Mouse (Mus musculus) limb, embryonic 10.5 days (tissue): ENCODE measurements around the gene Sfmbt1. TPM values are rescaled to one million over a fixed set of nuclear protein-coding genes. Genes with fewer than 3 reads are reported as not detected.

Experiments
- DNase-seq: peaks from one replicate; pipeline ENCODE4 v3.0.0-alpha.2; 2017; ENCODE audit warnings: low spot score
- H3K27ac ChIP-seq: fragments of 300-500 bp; sonication (generic); 2 replicates; pipeline ENCODE4 v1.5.1; 2016; ENCODE audit warnings: mild to moderate bottlenecking
- H3K27me3 ChIP-seq: fragments of 300-500 bp; sonication (generic); 2 replicates; pipeline ENCODE4 v1.6.1; 2016; ENCODE audit warnings: low read depth, mild to moderate bottlenecking; ENCODE audit not compliant: poor library complexity, severe bottlenecking
- H3K36me3 ChIP-seq: fragments of 300-500 bp; sonication (generic); 2 replicates; pipeline ENCODE4 v1.6.1; 2016; ENCODE audit warnings: mild to moderate bottlenecking, moderate library complexity
- H3K4me1 ChIP-seq: fragments of 300-500 bp; sonication (generic); 2 replicates; pipeline ENCODE4 v1.6.1; 2016
- H3K4me3 ChIP-seq: fragments of 300-500 bp; sonication (generic); 2 replicates; pipeline ENCODE4 v1.5.1; 2016; ENCODE audit warnings: mild to moderate bottlenecking, moderate library complexity
- H3K9me3 ChIP-seq: fragments of 300-500 bp; sonication (generic); replicated peaks from 2 replicates; pipeline ENCODE4 v1.6.1; 2016; ENCODE audit warnings: mild to moderate bottlenecking
- WGBS: fragments of 180-500 bp; shearing (Covaris S2); methylation state at CpG from one replicate; pipeline ENCODE4 v1.1.7; 2016; 5-methylcytosine and 5-hydroxymethylcytosine counted together
- polyA plus RNA-seq: library from polyadenylated mRNA; unstranded; fragments of >200 nt; fragmentation: Nextera tagmentation; extraction: Ambion mirVana; gene quantifications from 2 replicates; pipeline ENCODE4 v1.2.1, GENCODE M21; 2016

Sfmbt1 gene
- polyA plus RNA-seq, 1 experiment from 2014 or later, result 16.5 TPM

GRCm38 (mm10) chr14:30731896-30732295, 17.2 kb downstream of the Sfmbt1 start:
- DNase-seq, result no peak
- Histone ChIP-seq H3K4me3 (no peak overlapping the region), H3K27me3 (no peaks in the 10 kb centered on the region), H3K9me3 (no peaks in the 10 kb centered on the region), H3K27ac (no peak overlapping the region), H3K36me3 (no peaks in the 10 kb centered on the region), H3K4me1 (no peaks in the 10 kb centered on the region)
- WGBS, result 97% methylated on average over 3 of the region's 3 CpGs

DNA sequence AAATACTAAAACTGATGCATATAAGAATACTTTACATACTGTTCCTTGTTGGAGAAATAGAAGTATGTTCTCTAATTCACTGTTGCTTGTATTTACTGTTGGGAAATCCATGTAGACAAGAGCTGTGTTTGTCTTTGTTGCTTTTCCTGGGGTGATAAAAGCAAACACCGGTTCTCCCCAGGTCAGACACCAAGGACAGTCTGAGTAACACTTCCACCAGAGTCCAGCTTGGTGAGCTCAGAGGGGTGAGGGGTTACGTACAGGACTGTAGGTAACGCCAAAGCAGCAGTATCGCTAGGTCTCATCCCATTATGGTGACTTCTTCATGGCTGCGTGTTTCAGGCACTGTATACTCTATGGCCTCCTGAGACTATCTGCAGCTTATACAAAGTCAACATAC, 20.0 kb downstream of the Sfmbt1 start:
- Histone ChIP-seq H3K27ac (no peak overlapping the region), H3K4me1 (no peaks in the 10 kb centered on the region), H3K36me3 (no peaks in the 10 kb centered on the region), H3K9me3 (no peaks in the 10 kb centered on the region), H3K4me3 (no peak overlapping the region), H3K27me3 (no peaks in the 10 kb centered on the region)
- no peak for DNase-seq
- WGBS, result 95% methylated on average over 5 of the region's 5 CpGs

DNA sequence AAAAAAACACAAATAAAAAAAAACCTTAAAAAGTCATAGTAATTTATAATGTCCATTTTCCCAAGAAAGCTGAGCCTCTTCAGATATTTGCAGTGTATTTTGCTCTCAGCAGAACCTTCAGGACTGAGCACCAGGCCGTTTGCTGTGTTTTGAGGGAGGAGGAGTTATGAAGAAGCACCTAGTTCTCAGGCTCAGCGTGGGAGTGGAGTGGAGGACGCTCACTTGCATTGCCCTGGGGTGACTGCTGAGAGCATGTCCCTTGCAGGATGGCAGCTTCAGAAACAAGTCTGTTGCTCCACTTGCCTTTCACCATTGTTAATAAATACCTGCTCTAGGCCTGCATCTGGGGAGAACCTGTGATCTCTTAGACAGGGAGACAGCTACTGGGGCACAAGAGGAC, 21.2 kb downstream of the Sfmbt1 start:
- WGBS, result 74% methylated on average over 3 of the region's 3 CpGs
- Histone ChIP-seq H3K4me1 (no peaks in the 10 kb centered on the region), H3K27me3 (no peaks in the 10 kb centered on the region), H3K27ac (no peak overlapping the region), H3K36me3 (no peaks in the 10 kb centered on the region), H3K4me3 (no peak overlapping the region), H3K9me3 (no peaks in the 10 kb centered on the region)
- no peak for DNase-seq

GRCm38 (mm10) chr14:30736413-30736812, 21.8 kb downstream of the Sfmbt1 start:
- DNase-seq, result no peak

DNA sequence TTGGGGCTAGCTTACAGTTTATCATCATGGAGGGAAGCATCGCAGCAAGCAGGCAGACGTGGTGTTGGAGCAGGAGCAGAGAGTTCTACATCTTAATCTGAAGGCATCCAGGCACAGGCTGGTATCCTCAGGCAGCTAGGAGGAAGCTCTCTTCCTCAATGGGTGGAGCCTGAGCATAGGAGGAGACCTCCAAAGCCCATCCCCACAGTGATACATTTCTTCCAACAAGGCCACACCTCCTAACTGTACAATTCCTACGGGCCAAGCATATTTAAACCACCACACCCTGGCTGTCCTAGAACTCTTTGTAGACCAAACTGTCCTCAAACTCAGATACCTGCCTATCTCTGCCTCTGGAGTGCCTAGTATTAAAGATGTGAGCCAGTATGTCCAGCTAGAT, 29.2 kb downstream of the Sfmbt1 start:
- H3K4me1 ChIP-seq, result no peaks in the 10 kb centered on the region
- no peaks in the 10 kb centered on the region for H3K27me3 ChIP-seq
- DNase-seq, result no peak
- H3K9me3 ChIP-seq, result no peaks in the 10 kb centered on the region
- 86% methylated on average over 3 of the region's 3 CpGs for WGBS
- H3K36me3 ChIP-seq, result peaks cover 9% of the 10 kb centered on the region; the same call in 1 of the 2 replicates
- H3K27ac ChIP-seq, result no peak overlapping the region
- no peak overlapping the region for H3K4me3 ChIP-seq

More at GRCm38 (mm10) chr14:30736413-30736812, 21.8 kb downstream of the Sfmbt1 start:
- no peak overlapping the region for H3K4me3 ChIP-seq
- H3K27me3 ChIP-seq, result no peaks in the 10 kb centered on the region
- no peak overlapping the region for H3K27ac ChIP-seq
- no peaks in the 10 kb centered on the region for H3K36me3 ChIP-seq
- H3K4me1 ChIP-seq, result no peaks in the 10 kb centered on the region
- no peaks in the 10 kb centered on the region for H3K9me3 ChIP-seq
- WGBS, result 98% methylated on average over 1 of the region's 1 CpGs

DNA sequence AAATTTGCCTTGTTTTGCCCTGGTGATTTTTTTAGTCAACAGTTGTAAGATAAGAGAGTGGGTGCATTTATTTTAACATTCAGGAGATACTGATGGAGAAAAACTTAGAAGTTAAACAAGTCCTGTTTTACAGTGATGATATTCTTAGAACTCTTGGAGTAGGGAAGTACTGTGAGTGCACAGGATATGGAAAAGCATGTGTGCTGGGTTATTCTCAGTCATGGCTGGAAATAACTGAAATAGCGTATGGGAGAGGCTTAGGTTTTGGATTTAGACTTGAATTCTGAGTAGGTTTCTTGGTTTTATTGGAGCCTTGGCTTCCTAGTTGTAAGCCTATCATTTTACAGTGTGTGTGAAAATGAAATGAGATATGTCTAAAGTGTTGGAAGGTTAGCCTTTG, 31.5 kb downstream of the Sfmbt1 start:
- DNase-seq, result no peak
- no peaks in the 10 kb centered on the region for H3K9me3 ChIP-seq
- H3K36me3 ChIP-seq, result peaks cover 9% of the 10 kb centered on the region; the same call in 1 of the 2 replicates
- H3K4me3 ChIP-seq, result no peak overlapping the region
- H3K4me1 ChIP-seq, result no peaks in the 10 kb centered on the region
- H3K27me3 ChIP-seq, result no peaks in the 10 kb centered on the region
- 98% methylated on average over 1 of the region's 1 CpGs for WGBS
- H3K27ac ChIP-seq, result no peak overlapping the region

GRCm38 (mm10) chr14:30757239-30757638, 42.6 kb downstream of the Sfmbt1 start:
- H3K27me3 ChIP-seq, result no peaks in the 10 kb centered on the region
- WGBS, result 84% methylated on average over 3 of the region's 3 CpGs
- no peaks in the 10 kb centered on the region for H3K9me3 ChIP-seq
- DNase-seq, result no peak
- no peak overlapping the region for H3K4me3 ChIP-seq
- H3K27ac ChIP-seq, result no peak overlapping the region
- H3K36me3 ChIP-seq, result no peaks in the 10 kb centered on the region
- H3K4me1 ChIP-seq, result no peaks in the 10 kb centered on the region

DNA sequence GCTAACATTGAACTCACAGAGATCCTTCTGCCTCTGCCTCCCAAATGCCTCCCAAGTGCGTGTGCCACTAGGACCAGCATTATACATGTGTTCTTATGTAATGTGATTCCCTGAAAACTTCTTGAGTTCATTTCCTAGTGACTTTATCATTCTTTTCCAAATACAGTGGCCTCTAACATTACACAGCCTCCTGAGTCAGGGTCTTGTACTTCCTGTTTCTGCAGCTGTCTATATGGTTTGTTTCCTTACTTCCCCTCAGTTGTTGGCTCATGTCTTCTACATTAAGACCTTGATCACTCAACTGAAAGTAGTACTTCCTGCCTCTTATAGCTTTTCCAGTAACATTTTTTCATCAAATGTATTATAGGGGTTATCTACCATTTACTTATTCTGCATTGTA, 46.6 kb downstream of the Sfmbt1 start:
- no peaks in the 10 kb centered on the region for H3K9me3 ChIP-seq
- 90% methylated on average over 1 of the region's 1 CpGs for WGBS

DNA sequence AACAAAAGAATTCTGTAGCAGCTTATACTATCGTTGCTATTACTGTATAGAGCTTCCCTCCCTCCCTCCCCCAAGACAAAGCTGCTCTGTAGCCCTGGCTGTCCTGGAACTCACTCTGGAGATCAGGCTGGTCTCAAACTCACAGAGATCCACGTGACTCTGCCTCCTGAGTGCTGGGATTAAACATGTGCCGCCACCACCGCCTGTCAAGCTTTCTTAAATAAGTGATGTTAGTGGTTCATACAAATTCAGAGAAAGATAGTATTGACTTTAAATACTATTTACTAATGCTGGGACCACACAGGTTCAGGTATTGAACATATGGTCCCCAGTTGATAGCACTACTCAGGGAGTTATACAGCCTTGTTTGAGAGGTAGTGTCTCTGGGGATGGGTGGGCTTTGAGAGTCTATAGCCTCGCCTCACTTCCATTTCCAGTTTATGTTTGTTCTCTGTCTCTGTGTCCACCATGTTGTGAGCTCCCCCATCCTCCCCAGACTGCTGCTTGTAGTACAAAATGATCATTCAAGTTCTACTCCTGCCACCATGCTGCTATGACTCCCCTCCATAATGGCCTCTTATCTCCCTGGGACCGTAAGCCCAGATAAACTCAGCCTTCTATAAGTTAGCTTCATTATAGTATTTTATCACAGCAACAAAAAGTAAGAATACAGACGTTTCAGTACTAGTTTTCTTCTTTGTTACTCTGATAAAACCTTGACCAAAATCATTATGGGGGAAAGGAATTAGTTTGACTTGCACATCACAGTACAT, 47.7 kb downstream of the Sfmbt1 start:
- H3K27ac ChIP-seq, result no peak overlapping the region
- 88% methylated on average over 7 of the region's 7 CpGs for WGBS
- no peak for DNase-seq
- no peaks in the 10 kb centered on the region for H3K27me3 ChIP-seq
- H3K36me3 ChIP-seq, result 0 out of 2 replicates have a peak, but pooled peaks cover 5% of the 10 kb centered on the region
- H3K9me3 ChIP-seq, result no peaks in the 10 kb centered on the region
- no peaks in the 10 kb centered on the region for H3K4me1 ChIP-seq
- H3K4me3 ChIP-seq, result no peak overlapping the region

More for the DNA sequence above, 46.6 kb downstream of the Sfmbt1 start:
- Histone ChIP-seq H3K27ac (no peak overlapping the region), H3K4me3 (no peak overlapping the region), H3K4me1 (no peaks in the 10 kb centered on the region), H3K36me3 (0 out of 2 replicates have a peak, but pooled peaks cover 3% of the 10 kb centered on the region), H3K27me3 (no peaks in the 10 kb centered on the region)
- DNase-seq, result no peak

DNA sequence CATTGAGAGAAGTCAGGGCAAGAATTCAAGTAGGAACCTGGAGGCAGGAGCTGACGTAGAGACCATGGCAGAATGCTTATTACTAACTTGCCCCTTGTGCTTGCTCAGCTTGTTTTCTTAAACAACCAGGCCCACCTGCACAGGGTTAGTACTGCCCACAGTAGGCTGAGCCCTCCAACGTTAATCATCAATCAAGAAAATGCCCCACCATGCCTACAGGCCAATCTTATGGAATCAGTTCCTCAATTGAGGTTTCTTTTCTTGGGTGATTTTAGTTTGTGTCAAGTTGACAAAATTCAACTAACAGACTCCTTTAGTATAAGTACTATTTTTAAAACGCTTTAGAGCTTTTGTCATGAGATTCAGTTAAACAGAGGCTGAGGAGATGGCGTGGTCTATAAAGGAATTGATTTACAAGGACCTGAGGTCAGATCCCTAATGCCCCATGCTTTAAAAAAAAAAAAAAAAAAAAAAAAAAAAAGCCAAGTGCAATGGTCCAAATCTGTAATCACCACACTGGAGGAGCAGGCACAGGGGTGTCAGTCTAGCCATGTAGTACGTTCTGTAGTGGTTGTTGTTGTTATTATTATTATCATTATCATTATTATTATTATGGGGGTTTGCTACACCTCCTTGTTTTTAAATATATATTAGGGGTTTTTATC, 48.4 kb downstream of the Sfmbt1 start:
- 84% methylated on average over 5 of the region's 5 CpGs for WGBS
- no peaks in the 10 kb centered on the region for H3K4me1 ChIP-seq

GRCm38 (mm10) chr14:30784614-30785013, 70.0 kb downstream of the Sfmbt1 start:
- Histone ChIP-seq H3K4me3 (no peak overlapping the region), H3K27ac (no peak overlapping the region), H3K4me1 (no peaks in the 10 kb centered on the region), H3K9me3 (no peaks in the 10 kb centered on the region), H3K27me3 (no peaks in the 10 kb centered on the region), H3K36me3 (peaks cover 51% of the 10 kb centered on the region)
- no peak for DNase-seq
- WGBS, result 95% methylated on average over 6 of the region's 6 CpGs

More for the DNA sequence above, 48.4 kb downstream of the Sfmbt1 start:
- Histone ChIP-seq H3K9me3 (no peaks in the 10 kb centered on the region), H3K27ac (no peak overlapping the region), H3K27me3 (no peaks in the 10 kb centered on the region), H3K36me3 (peaks cover 12% of the 10 kb centered on the region), H3K4me3 (no peak overlapping the region)
- no peak for DNase-seq

GRCm38 (mm10) chr14:30789471-30789870, 74.8 kb downstream of the Sfmbt1 start:
- Histone ChIP-seq H3K4me1 (no peaks in the 10 kb centered on the region), H3K36me3 (peaks cover 53% of the 10 kb centered on the region), H3K27ac (no peak overlapping the region), H3K9me3 (no peaks in the 10 kb centered on the region), H3K27me3 (no peaks in the 10 kb centered on the region), H3K4me3 (no peak overlapping the region)
- 78% methylated on average over 1 of the region's 1 CpGs for WGBS
- DNase-seq, result no peak

DNA sequence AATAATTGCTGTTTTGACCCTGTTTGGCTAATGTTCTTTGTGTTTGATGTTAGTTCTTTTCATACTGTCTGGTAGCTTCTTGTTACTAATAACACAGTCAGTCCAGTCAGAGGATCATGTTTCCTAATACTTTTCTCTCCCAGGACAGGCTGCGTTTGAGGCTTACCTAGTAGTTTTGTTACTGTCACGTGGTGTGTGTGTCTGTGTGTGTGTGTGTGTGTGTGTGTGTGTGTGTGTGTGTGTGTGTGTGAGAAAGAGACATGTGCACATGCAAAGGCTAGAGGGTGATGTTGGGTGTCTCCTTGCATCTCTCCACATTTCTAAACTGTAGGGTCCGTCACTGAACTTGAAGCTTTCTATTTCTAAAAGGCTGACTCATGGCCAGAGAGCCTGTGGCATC, 78.2 kb downstream of the Sfmbt1 start:
- no peak overlapping the region for H3K27ac ChIP-seq
- H3K27me3 ChIP-seq, result no peaks in the 10 kb centered on the region
- no peak for DNase-seq
- no peaks in the 10 kb centered on the region for H3K4me1 ChIP-seq
- H3K9me3 ChIP-seq, result no peaks in the 10 kb centered on the region
- peaks cover 47% of the 10 kb centered on the region for H3K36me3 ChIP-seq
- H3K4me3 ChIP-seq, result no peak overlapping the region
- 87% methylated on average over 3 of the region's 3 CpGs for WGBS
